Mouse (Mus musculus): ENCODE measurements at regions not wholly inside any gene's neighbourhood (a gene's known extent, or its start where the extent isn't known, plus 50 kb on each side); places are given as distances from the start of the nearest gene placed in this dataset.

DNA sequence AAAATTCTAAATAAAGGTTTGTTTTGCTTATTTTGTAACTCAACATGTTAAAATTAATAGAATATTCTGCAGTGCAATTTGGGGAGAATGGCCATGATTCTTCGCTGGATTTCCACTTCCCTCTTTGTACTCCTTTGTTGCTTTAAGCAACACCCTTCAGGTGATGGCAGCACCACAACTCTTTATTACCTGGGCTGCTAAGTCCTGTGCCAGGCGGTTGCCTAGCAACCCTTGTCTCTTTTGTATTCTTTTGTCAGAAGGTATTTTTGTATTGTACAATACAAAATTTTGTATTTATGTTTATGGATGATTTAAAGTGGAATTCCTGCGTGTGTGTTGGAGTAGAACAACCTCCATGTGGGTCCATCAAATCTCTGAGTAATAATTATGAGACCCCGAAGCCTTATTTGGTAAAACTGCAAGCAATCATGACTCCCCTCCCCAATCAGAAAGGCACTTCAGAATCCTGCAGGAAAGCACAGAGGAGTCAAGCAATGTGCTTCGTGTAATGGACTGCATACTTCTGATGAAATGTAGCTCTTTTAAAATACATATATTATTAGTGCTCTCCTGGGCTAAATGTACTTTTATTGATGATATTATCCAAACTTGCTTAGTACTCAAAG lies 144.5 kb upstream of the Fam98a start:
- no peak for TF ChIP-seq POLR2A (IDR thresholded peaks at IDR 0.05; ENCODE audit: low read depth, low read length)
- no peak for TF ChIP-seq CTCF (IDR thresholded peaks at IDR 0.05; ENCODE audit: extremely low read depth, insufficient read length, insufficient replicate concordance, low read depth, low read length)

Measured in small intestine, adult 2 months (tissue).